Mouse (Mus musculus): ENCODE results near the gene Cacna1s. TPM values are rescaled to one million over a fixed set of nuclear protein-coding genes. Genes with fewer than 3 reads are reported as not detected.

Cacna1s gene
- total RNA-seq, 1 experiment from 2014 or later: not detected

- ATAC-seq (ENCODE audit: extremely low read depth, insufficient number of reproducible peaks, low FRiP score, poor library complexity, severe bottlenecking): no peak
These were observed 107.7 kb downstream of the Cacna1s start for GRCm38 (mm10) chr1:136160297-136160696.

GRCm38 (mm10) chr1:136160930-136161329 lies 108.4 kb downstream of the Cacna1s start:
- ATAC-seq (ENCODE audit: extremely low read depth, insufficient number of reproducible peaks, low FRiP score, poor library complexity, severe bottlenecking): no peak

- ATAC-seq (ENCODE audit: extremely low read depth, insufficient number of reproducible peaks, low FRiP score, poor library complexity, severe bottlenecking): no peak
These were observed 108.9 kb downstream of the Cacna1s start for GRCm38 (mm10) chr1:136161333-136161921.

- no peak for ATAC-seq (ENCODE audit: extremely low read depth, insufficient number of reproducible peaks, low FRiP score, poor library complexity, severe bottlenecking)
These were observed 112.9 kb downstream of the Cacna1s start for GRCm38 (mm10) chr1:136165436-136165835.

GRCm38 (mm10) chr1:136167657-136168056 lies 115.1 kb downstream of the Cacna1s start:
- no peak for ATAC-seq (ENCODE audit: extremely low read depth, insufficient number of reproducible peaks, low FRiP score, poor library complexity, severe bottlenecking)

Other genes starting within 250 kb of the Cacna1s start
- 0.12 TPM in 1 of 2 replicates, not detected in the other for gene Lad1, start 234.2 kb upstream of the Cacna1s start, total RNA-seq (2017)
- 0.12 TPM in 1 of 2 replicates, not detected in the other for gene Tnnt2, start 216.4 kb upstream of the Cacna1s start, total RNA-seq (2017)
- gene Pkp1, start 133.5 kb upstream of the Cacna1s start, total RNA-seq (2017): not detected in 2 replicates
- gene Igfn1, start 46.4 kb upstream of the Cacna1s start, total RNA-seq (2017): under 0.01 TPM in 1 of 2 replicates, not detected in the other
- gene Tmem9, start 44.6 kb upstream of the Cacna1s start, total RNA-seq (2017): 3.3 and 4.3 TPM in 2 replicates
- gene Ascl5, start 1.9 kb upstream of the Cacna1s start, total RNA-seq (2017): not detected in 2 replicates
- 175 and 183 TPM in 2 replicates for gene Kif21b, start 78.6 kb downstream of the Cacna1s start, total RNA-seq (2017)
- gene Mroh3, start 160.1 kb downstream of the Cacna1s start, total RNA-seq (2017): not detected in 2 replicates
- not detected in 2 replicates for gene Inava, start 181.5 kb downstream of the Cacna1s start, total RNA-seq (2017)
- not detected in 2 replicates for gene Gpr25, start 208.1 kb downstream of the Cacna1s start, total RNA-seq (2017)